Comparison of ENCODE assay signal across 8 mouse cellular contexts in genomic region chr10:52233301-52233968, GRCm38 (mm10). TPM values are rescaled to one million over a fixed set of nuclear protein-coding genes. Genes with fewer than 3 reads are reported as not detected.
DNase-seq lines count a peak whose midpoint lies in the region; ATAC-seq and TF ChIP-seq lines count a peak whose summit lies in the region.

TSS of gene Dcbld1 (plus strand) at chr10:52233619.

- H3K9me3 ChIP-seq in E14TG2a.4 (ENCODE audit: low read length): no peaks in the 10 kb centered on the region
- H3K9me3 ChIP-seq in forebrain, embryonic 15.5 days: no peaks in the 10 kb centered on the region

- H3K4me1 ChIP-seq in E14TG2a.4 (replicated peaks; ENCODE audit: low read depth, low read length): peaks cover 57% of the 10 kb centered on the region
- H3K4me1 ChIP-seq in forebrain, embryonic 15.5 days: peaks cover 16% of the 10 kb centered on the region
- no peaks in the 10 kb centered on the region for H3K4me1 ChIP-seq in lung, adult 2 months (ENCODE audit: control insufficient read depth, insufficient read depth, low read length)
- 0 out of 2 replicates have a peak, but pooled peaks cover 2% of the 10 kb centered on the region for H3K4me1 ChIP-seq in olfactory bulb, adult 2 months (ENCODE audit: control insufficient read depth, insufficient read depth, low read length)

- H3K4me3 ChIP-seq in E14TG2a.4 (replicated peaks; ENCODE audit: low read length): peak within 1 kb of the TSS; percentile 92
- H3K4me3 ChIP-seq in forebrain, embryonic 15.5 days: peak within 1 kb of the TSS; percentile 64
- peak within 1 kb of the TSS; percentile 74 for H3K4me3 ChIP-seq in lung, adult 2 months (replicated peaks; ENCODE audit: extremely low read depth, low read depth, low read length)
- peak within 1 kb of the TSS; percentile 71 for H3K4me3 ChIP-seq in olfactory bulb, adult 2 months (ENCODE audit: insufficient read depth, low read depth, low read length)

- H3K27me3 ChIP-seq in E14TG2a.4 (ENCODE audit: insufficient read depth, low read length): no peaks in the 10 kb centered on the region
- no peaks in the 10 kb centered on the region for H3K27me3 ChIP-seq in forebrain, embryonic 15.5 days

- 0 out of 2 replicates have a peak, but pooled peaks have one; percentile 37 for TF ChIP-seq POLR2A in lung, adult 2 months (IDR thresholded peaks at IDR 0.05; ENCODE audit: borderline replicate concordance, extremely low read depth, low read depth, low read length)
- 0 out of 2 replicates have a peak, but pooled peaks have one; percentile 24 for TF ChIP-seq POLR2A in olfactory bulb, adult 2 months (IDR thresholded peaks at IDR 0.05; ENCODE audit: insufficient read depth, low read depth, low read length)

- peak within 1 kb of the TSS; percentile 80 for H3K27ac ChIP-seq in forebrain, embryonic 15.5 days (replicated peaks)
- H3K27ac ChIP-seq in olfactory bulb, adult 2 months (ENCODE audit: insufficient read depth, low read depth, low read length): no peak within 1 kb of the TSS

- under 1% methylated on average over 47 of the region's 60 CpGs for WGBS in forebrain, embryonic 15.5 days
- WGBS in large intestine, adult 2 months: under 1% methylated on average over 59 of the region's 60 CpGs
- WGBS in lung, adult 2 months: 2% methylated on average over 50 of the region's 60 CpGs
- under 1% methylated on average over 58 of the region's 60 CpGs for WGBS in olfactory bulb, adult 2 months

- peak; percentile 85 for ATAC-seq in cerebellum, adult (ENCODE audit: insufficient number of reproducible peaks, low FRiP score, low TSS enrichment)
- ATAC-seq in forebrain, embryonic 15.5 days (replicated peaks): peak; percentile 96

- no peak for TF ChIP-seq CTCF in E14TG2a.4 (conservative IDR thresholded peaks at IDR 0.05; ENCODE audit: low read length)
- TF ChIP-seq CTCF in lung, adult 2 months (IDR thresholded peaks at IDR 0.05; ENCODE audit: insufficient read depth, low read length): no peak
- no peak for TF ChIP-seq CTCF in olfactory bulb, adult 2 months (IDR thresholded peaks at IDR 0.05; ENCODE audit: insufficient read depth, low read depth, low read length)

- DNase-seq in heart, postnatal 25 days (ENCODE audit: low spot score): peak; percentile 33
- DNase-seq in large intestine, adult 2 months (ENCODE audit: low read depth, low spot score): no peak
- DNase-seq in lung, adult 2 months: peak; percentile 70
- peak; percentile 27 to 31 for DNase-seq in thymus, adult 18-20 months

- H3K9ac ChIP-seq in forebrain, embryonic 15.5 days (replicated peaks): peak within 1 kb of the TSS; percentile 75

- intact Hi-C loops in heart, postnatal 25 days (cut with DNase I): loop anchor here (5.0 kb wide), 2 partner anchors 74 to 149 kb away; partner anchors contain the start of gene Gopc

- H3K4me2 ChIP-seq in forebrain, embryonic 15.5 days (replicated peaks): peak within 1 kb of the TSS; percentile 88

- peaks cover 4% of the 10 kb centered on the region; the same call in 1 of the 2 replicates for H3K36me3 ChIP-seq in E14TG2a.4 (ENCODE audit: insufficient read depth, low read length)
- H3K36me3 ChIP-seq in forebrain, embryonic 15.5 days: no peaks in the 10 kb centered on the region

RNA-seq across cellular contexts. Expression of gene Dcbld1, which starts in this region (rescaled TPM):
- polyA plus RNA-seq in forebrain, embryonic 15.5 days (2015; fragmentation: Nextera tagmentation; extraction: Ambion mirVana): 19.9 and 22.0 TPM in 2 replicates
- total RNA-seq in heart, postnatal 25 days (2021): 1 to 10 TPM; 3.8 to 4.7 TPM
- polyA plus RNA-seq in large intestine, adult 2 months (2012; rRNA removed): 16.9 and 21.4 TPM in 2 replicates
- polyA plus RNA-seq in lung, adult 2 months (2012; rRNA removed): 7.7 and 8.2 TPM in 2 replicates
- polyA plus RNA-seq in olfactory bulb, adult 2 months (2012; ENCODE audit: insufficient read depth, insufficient read length, low replicate concordance, missing spikeins): not detected in 2 replicates
